Mouse (Mus musculus) mesoderm, embryonic 11.5 days (tissue): ENCODE results near the gene Tcl1b1.
"Not testable (repeated sequence)": the region's sequence is repeated elsewhere in the genome, so short reads cannot be mapped to it uniquely, and the experiment has no call there.

Source experiments
- DNase-seq: peaks from one replicate; pipeline ENCODE4 v3.0.0-alpha.2; 2012; ENCODE audit warnings: low read depth, low spot score

The Tcl1b1 gene

GRCm38 (mm10) chr12:105199684-105200497 lies 40.4 kb downstream of the Tcl1b1 start:
- not testable (repeated sequence) for DNase-seq

GRCm38 (mm10) chr12:105201657-105202056 lies 42.2 kb downstream of the Tcl1b1 start, which contains the start of gene Tcl1b4:
Tcl1b4 (plus strand) TSS chr12:105201957.
- not testable (repeated sequence) for DNase-seq

- no peak for DNase-seq
Measured at GRCm38 (mm10) chr12:105207071-105207470, 47.6 kb downstream of the Tcl1b1 start.

GRCm38 (mm10) chr12:105208441-105208840 lies 49.0 kb downstream of the Tcl1b1 start:
- no peak for DNase-seq

- DNase-seq, result no peak
Measured at GRCm38 (mm10) chr12:105209231-105209630, 49.7 kb downstream of the Tcl1b1 start.
